Mouse (Mus musculus): ENCODE measurements around the gene Galnt4.

DNA sequence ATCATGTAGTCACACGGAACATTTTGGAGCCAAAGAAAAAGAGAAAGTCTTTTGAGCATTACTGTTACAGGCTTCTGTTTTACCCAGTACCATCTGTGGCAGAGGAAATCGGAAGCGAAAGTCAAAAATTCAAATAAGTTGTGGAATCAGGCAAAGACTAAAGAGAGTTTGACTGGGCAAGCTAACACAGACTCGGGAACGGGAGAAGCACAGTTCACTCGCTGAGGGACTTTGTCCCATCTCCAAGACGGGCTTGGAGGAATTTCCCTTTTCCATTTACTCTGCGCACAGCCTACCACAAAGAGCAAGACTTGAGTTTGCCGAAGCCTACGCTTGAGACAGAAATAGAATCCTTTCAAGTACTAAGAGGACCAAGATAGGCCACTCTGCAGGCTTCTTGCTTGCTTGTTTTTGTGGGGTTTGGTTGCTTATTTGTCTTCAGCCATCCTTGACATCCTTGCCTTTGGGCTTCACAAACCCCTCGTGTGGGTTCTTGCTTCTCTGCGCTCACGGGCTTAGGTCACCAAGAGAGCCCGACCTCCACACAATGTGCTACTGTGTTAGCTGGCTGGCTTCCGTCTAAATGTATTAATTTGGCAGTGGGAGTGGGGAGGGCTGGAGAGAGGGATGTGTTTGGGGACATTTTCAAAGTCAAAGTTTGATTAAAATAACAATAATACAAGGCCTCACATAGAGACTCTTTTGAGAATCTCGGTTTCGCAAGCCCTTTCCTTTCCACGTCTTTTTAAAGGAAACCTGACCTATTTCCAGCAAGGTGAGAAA lies 31.7 kb upstream of the Galnt4 start:
- TF ChIP-seq CTCF (IDR thresholded peaks at IDR 0.05; ENCODE audit: control insufficient read depth, insufficient read depth, insufficient read length), result no peak
- no peak for TF ChIP-seq USF1 (IDR thresholded peaks at IDR 0.05; ENCODE audit: low read depth)
- TF ChIP-seq CEBPB (IDR thresholded peaks at IDR 0.05; ENCODE audit: low read depth), result no peak
- TF ChIP-seq MYOD1 (IDR thresholded peaks at IDR 0.05; ENCODE audit: control insufficient read depth, insufficient read length, low read depth), result no peak
- TF ChIP-seq MAX (IDR thresholded peaks at IDR 0.05), result no peak
- TF ChIP-seq MYOG (IDR thresholded peaks at IDR 0.05; ENCODE audit: control insufficient read depth, extremely low read depth, insufficient read length), result no peak
